Mouse (Mus musculus): ENCODE measurements at regions not wholly inside any gene's neighbourhood (a gene's known extent, or its start where the extent isn't known, plus 50 kb on each side); places are given as distances from the start of the nearest gene placed in this dataset.

DNA sequence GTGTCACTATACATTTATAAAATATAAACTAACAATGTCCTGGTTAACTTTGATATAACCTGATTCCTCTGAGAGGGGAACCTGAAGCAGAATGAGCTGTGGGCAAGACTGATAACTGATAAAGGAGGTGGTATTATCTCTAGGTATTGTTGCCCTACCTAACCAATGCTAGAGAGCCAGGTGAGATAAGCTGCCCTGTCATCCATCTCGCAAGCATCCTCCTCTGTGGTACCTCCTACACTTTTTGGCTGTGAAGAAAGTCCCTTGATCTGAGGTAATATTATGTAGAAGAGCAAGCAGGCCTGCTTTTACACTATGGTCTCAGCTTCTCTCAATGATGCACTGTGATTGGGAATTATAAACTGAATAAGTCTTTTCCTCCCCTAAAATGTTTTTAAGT is 87.2 kb upstream of the Tent5a start:
- WGBS = 67% methylated on average over 1 of the region's 1 CpGs
- no peaks in the 10 kb centered on the region for H3K79me2 ChIP-seq (replicated peaks; ENCODE audit: control insufficient read depth, insufficient read depth, low read length)
- TF ChIP-seq CTCF (IDR thresholded peaks at IDR 0.05) (no peak), EP300 (IDR thresholded peaks at IDR 0.05; ENCODE audit: insufficient read depth, low read depth, low read length) (no peak), POLR2A (IDR thresholded peaks at IDR 0.05; ENCODE audit: insufficient read depth, low read depth, low read length) (no peak)
- H3K4me3 ChIP-seq = no peak overlapping the region
- no peaks in the 10 kb centered on the region for H3K27me3 ChIP-seq (ENCODE audit: control insufficient read depth, insufficient read depth, low read length)
- no peaks in the 10 kb centered on the region for H3K36me3 ChIP-seq (ENCODE audit: control insufficient read depth, insufficient read depth, low read length)
- H3K27ac ChIP-seq = no peak overlapping the region
- H3K4me1 ChIP-seq (ENCODE audit: control insufficient read depth, insufficient read depth, low read length) = 0 out of 2 replicates have a peak, but pooled peaks cover 2% of the 10 kb centered on the region
- no peak overlapping the region for H3K9ac ChIP-seq (ENCODE audit: low read depth, low read length)
- intact Hi-C loops (cut with DNase I) = loop anchor here (10.0 kb wide), 1 partner anchor 240 kb away; no protein-coding TSS in a partner anchor
- DNase-seq = no peak

DNA sequence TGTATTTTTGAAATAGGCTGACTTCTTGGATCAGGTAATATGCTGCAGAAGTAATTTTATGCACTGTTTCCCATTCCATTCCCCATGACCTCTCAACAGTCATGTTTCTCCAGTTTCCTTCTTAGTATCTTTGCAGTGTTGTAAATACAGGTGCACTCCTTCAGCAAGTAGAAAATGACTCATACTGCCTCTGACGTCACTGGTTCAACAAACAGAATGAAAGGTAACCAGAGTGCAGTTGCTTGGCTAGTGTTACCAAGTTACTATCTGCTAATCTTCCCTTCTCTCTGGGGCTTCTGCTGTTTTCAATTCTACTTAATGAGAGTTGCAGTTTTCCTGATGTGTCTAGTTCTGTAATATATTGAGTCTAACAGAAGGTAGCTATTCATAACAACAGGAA is 86.7 kb upstream of the Tent5a start:
- intact Hi-C loops (cut with DNase I) = loop anchor here (10.0 kb wide), 1 partner anchor 241 kb away; no protein-coding TSS in a partner anchor
- Histone ChIP-seq H3K4me3 (no peak overlapping the region), H3K27me3 (ENCODE audit: control insufficient read depth, insufficient read depth, low read length) (no peaks in the 10 kb centered on the region), H3K27ac (no peak overlapping the region), H3K9ac (ENCODE audit: low read depth, low read length) (no peak overlapping the region), H3K79me2 (replicated peaks; ENCODE audit: control insufficient read depth, insufficient read depth, low read length) (no peaks in the 10 kb centered on the region), H3K36me3 (ENCODE audit: control insufficient read depth, insufficient read depth, low read length) (no peaks in the 10 kb centered on the region), H3K4me1 (ENCODE audit: control insufficient read depth, insufficient read depth, low read length) (0 out of 2 replicates have a peak, but pooled peaks cover 2% of the 10 kb centered on the region)
- DNase-seq = no peak
- 20% methylated on average over 1 of the region's 1 CpGs for WGBS
- TF ChIP-seq CTCF (IDR thresholded peaks at IDR 0.05) = no peak
- TF ChIP-seq POLR2A (IDR thresholded peaks at IDR 0.05; ENCODE audit: insufficient read depth, low read depth, low read length) = no peak
- TF ChIP-seq EP300 (IDR thresholded peaks at IDR 0.05; ENCODE audit: insufficient read depth, low read depth, low read length) = no peak

DNA sequence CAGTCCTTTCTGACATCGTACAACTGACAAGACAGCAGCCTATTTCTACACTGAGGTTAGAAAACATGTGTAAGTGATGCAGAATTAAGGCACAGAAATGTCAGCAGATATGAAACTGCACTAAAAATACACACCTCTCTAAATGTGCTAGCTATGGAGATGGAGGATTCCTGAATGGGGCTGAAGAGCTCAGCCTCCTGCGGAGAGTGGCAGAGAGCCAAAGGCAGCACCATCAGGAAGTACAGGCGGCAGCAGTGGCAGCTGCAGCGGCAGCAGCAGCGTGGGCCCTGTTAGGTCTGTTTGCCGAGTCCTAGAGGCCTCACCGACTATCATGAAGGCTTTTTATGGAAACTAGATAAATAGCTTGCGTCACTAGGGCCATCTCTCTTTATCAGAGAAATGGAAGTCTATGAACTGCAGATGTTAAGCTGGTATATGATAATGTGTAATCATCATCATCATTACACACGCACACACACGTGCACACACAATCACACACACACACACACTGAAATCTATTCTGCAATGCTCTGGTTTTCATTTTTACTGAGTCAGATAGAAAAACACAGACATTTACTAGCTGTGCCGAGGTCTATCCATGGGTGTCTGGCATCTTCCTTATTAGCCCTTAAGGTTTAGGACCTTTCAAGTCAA is 83.6 kb upstream of the Tent5a start:
- H3K4me1 ChIP-seq (ENCODE audit: control insufficient read depth, insufficient read depth, low read length) = 0 out of 2 replicates have a peak, but pooled peaks cover 2% of the 10 kb centered on the region
- H3K36me3 ChIP-seq (ENCODE audit: control insufficient read depth, insufficient read depth, low read length) = no peaks in the 10 kb centered on the region
- TF ChIP-seq POLR2A (IDR thresholded peaks at IDR 0.05; ENCODE audit: insufficient read depth, low read depth, low read length) (no peak), EP300 (IDR thresholded peaks at IDR 0.05; ENCODE audit: insufficient read depth, low read depth, low read length) (no peak), CTCF (IDR thresholded peaks at IDR 0.05) (no peak)
- no peak overlapping the region for H3K4me3 ChIP-seq
- peak; percentile 41 to 61 for DNase-seq
- 14% methylated on average over 11 of the region's 11 CpGs for WGBS
- H3K27me3 ChIP-seq (ENCODE audit: control insufficient read depth, insufficient read depth, low read length) = no peaks in the 10 kb centered on the region
- H3K27ac ChIP-seq = no peak overlapping the region
- intact Hi-C loops (cut with DNase I) = loop anchor here (10.0 kb wide), 1 partner anchor 244 kb away; no protein-coding TSS in a partner anchor
- H3K9ac ChIP-seq (ENCODE audit: low read depth, low read length) = no peak overlapping the region
- H3K79me2 ChIP-seq (replicated peaks; ENCODE audit: control insufficient read depth, insufficient read depth, low read length) = no peaks in the 10 kb centered on the region

DNA sequence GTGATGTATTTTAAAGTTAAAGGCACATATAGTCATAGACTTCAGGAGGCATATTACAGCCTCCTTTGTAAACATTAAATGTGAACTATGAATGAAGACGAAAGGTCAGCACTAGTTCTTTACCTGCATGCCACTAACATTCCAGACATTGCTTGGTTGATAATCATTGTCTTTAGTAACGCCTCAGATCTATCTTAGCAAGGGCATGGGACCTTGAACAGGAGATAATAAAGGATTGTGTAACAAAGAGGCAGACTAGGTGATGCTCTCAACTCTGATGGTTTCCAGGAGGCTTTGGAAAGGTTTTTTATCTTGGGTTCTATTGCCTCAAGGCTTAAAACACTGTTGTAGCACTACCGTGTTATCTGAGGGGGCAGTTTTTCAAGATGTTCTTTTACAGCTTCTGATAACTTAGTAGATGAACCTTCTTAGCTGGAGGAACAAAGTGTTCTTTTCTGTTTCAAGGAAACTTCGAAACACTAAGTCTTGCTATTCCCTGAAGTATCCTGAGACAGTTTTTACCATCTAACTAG is 82.9 kb upstream of the Tent5a start:
- Histone ChIP-seq H3K27me3 (ENCODE audit: control insufficient read depth, insufficient read depth, low read length) (no peaks in the 10 kb centered on the region), H3K4me1 (ENCODE audit: control insufficient read depth, insufficient read depth, low read length) (0 out of 2 replicates have a peak, but pooled peaks cover 2% of the 10 kb centered on the region), H3K4me3 (no peak overlapping the region), H3K9ac (ENCODE audit: low read depth, low read length) (no peak overlapping the region), H3K79me2 (replicated peaks; ENCODE audit: control insufficient read depth, insufficient read depth, low read length) (no peaks in the 10 kb centered on the region), H3K36me3 (ENCODE audit: control insufficient read depth, insufficient read depth, low read length) (no peaks in the 10 kb centered on the region), H3K27ac (no peak overlapping the region)
- 66% methylated on average over 4 of the region's 4 CpGs for WGBS
- TF ChIP-seq EP300 (IDR thresholded peaks at IDR 0.05; ENCODE audit: insufficient read depth, low read depth, low read length) (no peak), CTCF (IDR thresholded peaks at IDR 0.05) (no peak), POLR2A (IDR thresholded peaks at IDR 0.05; ENCODE audit: insufficient read depth, low read depth, low read length) (no peak)
- DNase-seq = no peak
- intact Hi-C loops (cut with DNase I) = loop anchor here (10.0 kb wide), 1 partner anchor 245 kb away; no protein-coding TSS in a partner anchor

DNA sequence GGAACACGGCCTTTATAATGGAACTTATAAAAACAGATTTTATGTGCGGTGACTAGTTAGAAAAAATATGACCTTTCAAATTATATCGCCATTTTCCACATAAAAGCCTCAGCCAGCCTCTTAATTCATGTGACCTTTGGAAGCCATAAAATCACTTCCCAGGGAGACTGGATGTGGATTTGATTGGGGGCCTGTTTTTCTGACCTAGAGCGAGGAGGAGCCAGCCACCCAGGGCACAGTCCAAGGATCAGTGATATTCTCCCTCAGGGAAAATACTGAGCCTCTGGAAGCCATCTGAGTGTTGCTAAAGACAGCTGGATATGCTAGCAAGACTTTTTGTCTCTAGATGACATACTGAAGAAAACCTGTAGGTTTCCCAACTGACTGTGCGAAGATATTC is 81.3 kb upstream of the Tent5a start:
- WGBS = 83% methylated on average over 5 of the region's 5 CpGs
- intact Hi-C loops (cut with DNase I) = no loop called here
- H3K27ac ChIP-seq = no peak overlapping the region

DNA sequence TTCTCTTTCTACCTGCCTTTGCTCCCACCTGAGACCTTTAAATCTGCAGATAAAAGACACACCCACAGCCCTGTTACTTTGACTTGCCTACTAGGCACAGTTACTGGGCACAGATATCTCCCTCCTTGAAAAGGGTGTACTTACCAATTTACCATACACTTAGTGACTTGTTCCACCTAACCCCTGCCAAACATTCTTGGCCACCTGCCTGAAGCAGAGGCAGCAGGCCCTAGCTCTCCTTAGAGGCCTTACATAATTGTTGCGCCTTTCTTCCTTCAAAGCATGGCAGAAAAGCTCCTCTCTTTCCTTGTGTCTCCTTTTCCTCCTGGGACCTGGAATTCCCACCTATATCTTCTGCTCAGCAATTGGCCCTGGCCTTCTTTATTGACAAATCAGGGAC is 80.4 kb upstream of the Tent5a start:
- 72% methylated on average over 1 of the region's 1 CpGs for WGBS
- Histone ChIP-seq H3K79me2 (replicated peaks; ENCODE audit: control insufficient read depth, insufficient read depth, low read length) (no peaks in the 10 kb centered on the region), H3K36me3 (ENCODE audit: control insufficient read depth, insufficient read depth, low read length) (no peaks in the 10 kb centered on the region), H3K4me3 (no peak overlapping the region), H3K27ac (no peak overlapping the region), H3K4me1 (ENCODE audit: control insufficient read depth, insufficient read depth, low read length) (0 out of 2 replicates have a peak, but pooled peaks cover 2% of the 10 kb centered on the region), H3K27me3 (ENCODE audit: control insufficient read depth, insufficient read depth, low read length) (no peaks in the 10 kb centered on the region), H3K9ac (ENCODE audit: low read depth, low read length) (no peak overlapping the region)
- intact Hi-C loops (cut with DNase I) = no loop called here
- TF ChIP-seq CTCF (IDR thresholded peaks at IDR 0.05) = no peak
- TF ChIP-seq POLR2A (IDR thresholded peaks at IDR 0.05; ENCODE audit: insufficient read depth, low read depth, low read length) = no peak
- TF ChIP-seq EP300 (IDR thresholded peaks at IDR 0.05; ENCODE audit: insufficient read depth, low read depth, low read length) = no peak
- peak; percentile 25 to 47 for DNase-seq

More for the DNA sequence above, 81.3 kb upstream of the Tent5a start:
- 0 out of 2 replicates have a peak, but pooled peaks cover 2% of the 10 kb centered on the region for H3K4me1 ChIP-seq (ENCODE audit: control insufficient read depth, insufficient read depth, low read length)
- DNase-seq = no peak
- no peak overlapping the region for H3K4me3 ChIP-seq
- H3K27me3 ChIP-seq (ENCODE audit: control insufficient read depth, insufficient read depth, low read length) = no peaks in the 10 kb centered on the region
- H3K9ac ChIP-seq (ENCODE audit: low read depth, low read length) = no peak overlapping the region
- TF ChIP-seq EP300 (IDR thresholded peaks at IDR 0.05; ENCODE audit: insufficient read depth, low read depth, low read length) (no peak), POLR2A (IDR thresholded peaks at IDR 0.05; ENCODE audit: insufficient read depth, low read depth, low read length) (no peak), CTCF (IDR thresholded peaks at IDR 0.05) (no peak)
- H3K79me2 ChIP-seq (replicated peaks; ENCODE audit: control insufficient read depth, insufficient read depth, low read length) = no peaks in the 10 kb centered on the region
- no peaks in the 10 kb centered on the region for H3K36me3 ChIP-seq (ENCODE audit: control insufficient read depth, insufficient read depth, low read length)

All from heart, adult 2 months (tissue).